Mouse (Mus musculus) heart, embryonic 12.5 days (tissue): ENCODE measurements around the gene Cckbr. TPM values are rescaled to one million over a fixed set of nuclear protein-coding genes. Genes with fewer than 3 reads are reported as not detected.

Source experiments
- ATAC-seq: fragments of 200-750 bp; cut with Nextera tagmentation; 2 replicates; pipeline ENCODE4 v1.8.0; 2017; ENCODE audit warnings: moderate TSS enrichment, moderate library complexity; ENCODE audit not compliant: insufficient number of reproducible peaks, low FRiP score
- H3K27ac ChIP-seq: fragments of 300-500 bp; sonication (generic); 2 replicates; pipeline ENCODE4 v1.5.1; 2016; ENCODE audit warnings: mild to moderate bottlenecking, moderate library complexity; ENCODE audit not compliant: poor library complexity, severe bottlenecking
- H3K27me3 ChIP-seq: fragments of 300-500 bp; sonication (generic); replicated peaks from 2 replicates; pipeline ENCODE4 v1.6.1; 2016; ENCODE audit warnings: mild to moderate bottlenecking, moderate library complexity
- H3K36me3 ChIP-seq: fragments of 300-500 bp; sonication (generic); 2 replicates; pipeline ENCODE4 v1.6.1; 2016; ENCODE audit warnings: mild to moderate bottlenecking, moderate library complexity
- H3K4me1 ChIP-seq: fragments of 300-500 bp; sonication (generic); replicated peaks from 2 replicates; pipeline ENCODE4 v1.6.1; 2016; ENCODE audit warnings: mild to moderate bottlenecking
- H3K4me2 ChIP-seq: fragments of 300-500 bp; sonication (generic); 2 replicates; pipeline ENCODE4 v1.6.1; 2016; ENCODE audit warnings: mild to moderate bottlenecking, moderate library complexity
- H3K4me3 ChIP-seq: fragments of 300-500 bp; sonication (generic); 2 replicates; pipeline ENCODE4 v1.5.1; 2016; ENCODE audit warnings: mild to moderate bottlenecking
- H3K9ac ChIP-seq: fragments of 300-500 bp; sonication (generic); 2 replicates; pipeline ENCODE4 v1.6.1; 2016; ENCODE audit warnings: mild to moderate bottlenecking, moderate library complexity
- H3K9me3 ChIP-seq: fragments of 300-500 bp; sonication (generic); replicated peaks from 2 replicates; pipeline ENCODE4 v1.6.1; 2016; ENCODE audit warnings: mild to moderate bottlenecking, moderate library complexity
- WGBS: fragments of 180-500 bp; shearing (Covaris S2); methylation state at CpG from one replicate; pipeline ENCODE4 v1.1.7; 2016; 5-methylcytosine and 5-hydroxymethylcytosine counted together
- polyA plus RNA-seq: library from polyadenylated mRNA; unstranded; fragments of >200 nt; fragmentation: Nextera tagmentation; extraction: Ambion mirVana; gene quantifications from 2 replicates; pipeline ENCODE4 v1.2.1, GENCODE M21; 2016

Gene Cckbr
- polyA plus RNA-seq, 1 experiment from 2014 or later: not detected

GRCm38 (mm10) chr7:105498854-105499492 is 73.4 kb downstream of the Cckbr start:
- H3K9ac ChIP-seq: no peak overlapping the region
- ATAC-seq: no peak
- no peaks in the 10 kb centered on the region for H3K9me3 ChIP-seq
- H3K4me1 ChIP-seq: no peaks in the 10 kb centered on the region
- no peak overlapping the region for H3K27ac ChIP-seq
- no peaks in the 10 kb centered on the region for H3K36me3 ChIP-seq
- no peak overlapping the region for H3K4me2 ChIP-seq
- H3K27me3 ChIP-seq: no peaks in the 10 kb centered on the region
- H3K4me3 ChIP-seq: no peak overlapping the region
- 39% methylated on average over 10 of the region's 10 CpGs for WGBS

GRCm38 (mm10) chr7:105499676-105500075 is 74.1 kb downstream of the Cckbr start:
- Histone ChIP-seq H3K4me2 (no peak overlapping the region), H3K4me3 (no peak overlapping the region), H3K36me3 (no peaks in the 10 kb centered on the region), H3K9me3 (no peaks in the 10 kb centered on the region), H3K27me3 (no peaks in the 10 kb centered on the region), H3K4me1 (no peaks in the 10 kb centered on the region), H3K9ac (no peak overlapping the region), H3K27ac (no peak overlapping the region)
- ATAC-seq: no peak
- 85% methylated on average over 1 of the region's 1 CpGs for WGBS

- Histone ChIP-seq H3K9me3 (no peaks in the 10 kb centered on the region), H3K4me3 (no peak overlapping the region), H3K4me2 (no peak overlapping the region), H3K36me3 (no peaks in the 10 kb centered on the region), H3K4me1 (no peaks in the 10 kb centered on the region), H3K27me3 (no peaks in the 10 kb centered on the region), H3K27ac (no peak overlapping the region), H3K9ac (no peak overlapping the region)
- ATAC-seq: no peak
- WGBS: 76% methylated on average over 4 of the region's 4 CpGs
Observed at GRCm38 (mm10) chr7:105501984-105502383, 76.5 kb downstream of the Cckbr start.

- Histone ChIP-seq H3K9ac (no peak overlapping the region), H3K4me1 (peaks cover 6% of the 10 kb centered on the region; the same call in 1 of the 2 replicates), H3K4me2 (no peak overlapping the region), H3K27ac (no peak overlapping the region), H3K27me3 (no peaks in the 10 kb centered on the region), H3K4me3 (no peak overlapping the region), H3K9me3 (no peaks in the 10 kb centered on the region), H3K36me3 (no peaks in the 10 kb centered on the region)
- 48% methylated on average over 4 of the region's 4 CpGs for WGBS
- no peak for ATAC-seq
Observed at GRCm38 (mm10) chr7:105507257-105507656, 81.7 kb downstream of the Cckbr start.

GRCm38 (mm10) chr7:105510143-105510542 is 84.6 kb downstream of the Cckbr start:
- no peak overlapping the region for H3K4me3 ChIP-seq
- H3K36me3 ChIP-seq: no peaks in the 10 kb centered on the region
- H3K9me3 ChIP-seq: no peaks in the 10 kb centered on the region
- ATAC-seq: peak; percentile 29; the same call in 1 of the 2 replicates
- no peaks in the 10 kb centered on the region for H3K27me3 ChIP-seq
- H3K4me2 ChIP-seq: no peak overlapping the region
- no peak overlapping the region for H3K27ac ChIP-seq
- H3K9ac ChIP-seq: no peak overlapping the region
- peaks cover 15% of the 10 kb centered on the region for H3K4me1 ChIP-seq
- 39% methylated on average over 5 of the region's 5 CpGs for WGBS

GRCm38 (mm10) chr7:105513845-105514291 is 88.3 kb downstream of the Cckbr start:
- no peak overlapping the region for H3K4me2 ChIP-seq
- H3K27ac ChIP-seq: no peak overlapping the region
- no peaks in the 10 kb centered on the region for H3K9me3 ChIP-seq
- H3K36me3 ChIP-seq: no peaks in the 10 kb centered on the region
- H3K4me3 ChIP-seq: no peak overlapping the region
- 37% methylated on average over 5 of the region's 5 CpGs for WGBS
- H3K27me3 ChIP-seq: no peaks in the 10 kb centered on the region
- no peak for ATAC-seq
- H3K9ac ChIP-seq: no peak overlapping the region
- peaks cover 15% of the 10 kb centered on the region for H3K4me1 ChIP-seq

GRCm38 (mm10) chr7:105514561-105514960 is 89.0 kb downstream of the Cckbr start:
- H3K4me2 ChIP-seq: no peak overlapping the region
- no peak overlapping the region for H3K27ac ChIP-seq
- H3K4me1 ChIP-seq: peaks cover 15% of the 10 kb centered on the region
- no peak overlapping the region for H3K4me3 ChIP-seq
- H3K9me3 ChIP-seq: no peaks in the 10 kb centered on the region
- 45% methylated on average over 5 of the region's 5 CpGs for WGBS
- H3K9ac ChIP-seq: no peak overlapping the region
- no peaks in the 10 kb centered on the region for H3K36me3 ChIP-seq
- H3K27me3 ChIP-seq: no peaks in the 10 kb centered on the region
- no peak for ATAC-seq

GRCm38 (mm10) chr7:105515178-105515577 is 89.6 kb downstream of the Cckbr start:
- no peak overlapping the region for H3K9ac ChIP-seq
- H3K4me2 ChIP-seq: no peak overlapping the region
- no peaks in the 10 kb centered on the region for H3K36me3 ChIP-seq
- H3K27me3 ChIP-seq: no peaks in the 10 kb centered on the region
- H3K27ac ChIP-seq: no peak overlapping the region
- H3K4me1 ChIP-seq: peaks cover 14% of the 10 kb centered on the region
- no peak overlapping the region for H3K4me3 ChIP-seq
- WGBS: 10% methylated on average over 5 of the region's 5 CpGs
- H3K9me3 ChIP-seq: no peaks in the 10 kb centered on the region
- no peak for ATAC-seq

- 42% methylated on average over 9 of the region's 9 CpGs for WGBS
- no peak overlapping the region for H3K4me3 ChIP-seq
- no peak overlapping the region for H3K9ac ChIP-seq
- ATAC-seq: no peak
- H3K4me1 ChIP-seq: peaks cover 13% of the 10 kb centered on the region
- H3K4me2 ChIP-seq: no peak overlapping the region
- H3K36me3 ChIP-seq: no peaks in the 10 kb centered on the region
- H3K9me3 ChIP-seq: no peaks in the 10 kb centered on the region
- no peaks in the 10 kb centered on the region for H3K27me3 ChIP-seq
- H3K27ac ChIP-seq: no peak overlapping the region
Observed at GRCm38 (mm10) chr7:105516669-105517360, 91.3 kb downstream of the Cckbr start.

GRCm38 (mm10) chr7:105519336-105519735 is 93.8 kb downstream of the Cckbr start:
- no peaks in the 10 kb centered on the region for H3K9me3 ChIP-seq
- H3K9ac ChIP-seq: no peak overlapping the region
- H3K36me3 ChIP-seq: no peaks in the 10 kb centered on the region
- peaks cover 9% of the 10 kb centered on the region for H3K4me1 ChIP-seq
- 65% methylated on average over 11 of the region's 11 CpGs for WGBS
- no peak overlapping the region for H3K27ac ChIP-seq
- no peaks in the 10 kb centered on the region for H3K27me3 ChIP-seq
- no peak overlapping the region for H3K4me3 ChIP-seq
- ATAC-seq: no peak
- no peak overlapping the region for H3K4me2 ChIP-seq

- Histone ChIP-seq H3K4me1 (peaks cover 8% of the 10 kb centered on the region), H3K4me2 (no peak overlapping the region), H3K36me3 (no peaks in the 10 kb centered on the region), H3K27me3 (no peaks in the 10 kb centered on the region), H3K27ac (no peak overlapping the region), H3K4me3 (no peak overlapping the region), H3K9ac (no peak overlapping the region), H3K9me3 (no peaks in the 10 kb centered on the region)
- ATAC-seq: no peak
- WGBS: 66% methylated on average over 2 of the region's 2 CpGs
Observed at GRCm38 (mm10) chr7:105519771-105520170, 94.2 kb downstream of the Cckbr start.
